Mouse (Mus musculus): ENCODE measurements around the gene Commd8. TPM values are rescaled to one million over a fixed set of nuclear protein-coding genes. Genes with fewer than 3 reads are reported as not detected.

Gene Commd8
- polyA plus RNA-seq, 1 experiment from 2014 or later, result 155 TPM

- H3K9ac ChIP-seq (ENCODE audit: low read depth, low read length), result no peak overlapping the region
- no peaks in the 10 kb centered on the region for H3K27me3 ChIP-seq (ENCODE audit: control insufficient read depth, insufficient read depth, low read depth, low read length)
- no peaks in the 10 kb centered on the region for H3K4me1 ChIP-seq (ENCODE audit: control insufficient read depth, insufficient read depth, low read length)
- no peak for ATAC-seq
- H3K4me2 ChIP-seq (ENCODE audit: low read length), result no peak overlapping the region
- no peak overlapping the region for H3K27ac ChIP-seq (ENCODE audit: low read length)
- H3K36me3 ChIP-seq (ENCODE audit: control insufficient read depth, insufficient read depth, low read length), result no peaks in the 10 kb centered on the region
- no peak overlapping the region for H3K4me3 ChIP-seq (ENCODE audit: low read depth, low read length)
- WGBS, result 62% methylated on average over 1 of the region's 1 CpGs
- no peaks in the 10 kb centered on the region for H3K9me3 ChIP-seq (replicated peaks; ENCODE audit: control insufficient read depth, low read length, poor library complexity, severe bottlenecking)
Measured at GRCm38 (mm10) chr5:72181194-72181593, 13.2 kb upstream of the Commd8 start.

GRCm38 (mm10) chr5:72175530-72175929 is 7.5 kb upstream of the Commd8 start:
- H3K4me1 ChIP-seq (ENCODE audit: control insufficient read depth, insufficient read depth, low read length), result no peaks in the 10 kb centered on the region
- no peaks in the 10 kb centered on the region for H3K36me3 ChIP-seq (ENCODE audit: control insufficient read depth, insufficient read depth, low read length)
- no peaks in the 10 kb centered on the region for H3K9me3 ChIP-seq (replicated peaks; ENCODE audit: control insufficient read depth, low read length, poor library complexity, severe bottlenecking)
- no peak overlapping the region; the same call in 1 of the 2 replicates for H3K4me3 ChIP-seq (ENCODE audit: low read depth, low read length)
- peak overlapping the region; percentile 39 for H3K4me2 ChIP-seq (ENCODE audit: low read length)
- H3K9ac ChIP-seq (ENCODE audit: low read depth, low read length), result no peak overlapping the region
- peak; percentile 70 for ATAC-seq
- WGBS, result under 1% methylated on average over 7 of the region's 7 CpGs
- no peak overlapping the region for H3K27ac ChIP-seq (ENCODE audit: low read length)
- no peaks in the 10 kb centered on the region for H3K27me3 ChIP-seq (ENCODE audit: control insufficient read depth, insufficient read depth, low read depth, low read length)

GRCm38 (mm10) chr5:72175050-72175449 is 7.1 kb upstream of the Commd8 start:
- no peak for ATAC-seq
- WGBS, result 36% methylated on average over 4 of the region's 4 CpGs
- H3K4me3 ChIP-seq (ENCODE audit: low read depth, low read length), result no peak overlapping the region

GRCm38 (mm10) chr5:72173521-72173920 is 5.5 kb upstream of the Commd8 start:
- no peaks in the 10 kb centered on the region for H3K9me3 ChIP-seq (replicated peaks; ENCODE audit: control insufficient read depth, low read length, poor library complexity, severe bottlenecking)
- no peak overlapping the region for H3K27ac ChIP-seq (ENCODE audit: low read length)
- H3K4me2 ChIP-seq (ENCODE audit: low read length), result no peak overlapping the region
- ATAC-seq, result no peak
- H3K4me3 ChIP-seq (ENCODE audit: low read depth, low read length), result no peak overlapping the region
- H3K4me1 ChIP-seq (ENCODE audit: control insufficient read depth, insufficient read depth, low read length), result no peaks in the 10 kb centered on the region
- H3K27me3 ChIP-seq (ENCODE audit: control insufficient read depth, insufficient read depth, low read depth, low read length), result no peaks in the 10 kb centered on the region
- WGBS, result 72% methylated on average over 1 of the region's 1 CpGs
- no peak overlapping the region for H3K9ac ChIP-seq (ENCODE audit: low read depth, low read length)
- H3K36me3 ChIP-seq (ENCODE audit: control insufficient read depth, insufficient read depth, low read length), result no peaks in the 10 kb centered on the region

More at GRCm38 (mm10) chr5:72175050-72175449, 7.1 kb upstream of the Commd8 start:
- Histone ChIP-seq H3K4me2 (ENCODE audit: low read length) (peak overlapping the region; percentile 39), H3K27me3 (ENCODE audit: control insufficient read depth, insufficient read depth, low read depth, low read length) (no peaks in the 10 kb centered on the region), H3K27ac (ENCODE audit: low read length) (no peak overlapping the region), H3K4me1 (ENCODE audit: control insufficient read depth, insufficient read depth, low read length) (no peaks in the 10 kb centered on the region), H3K9me3 (replicated peaks; ENCODE audit: control insufficient read depth, low read length, poor library complexity, severe bottlenecking) (no peaks in the 10 kb centered on the region), H3K9ac (ENCODE audit: low read depth, low read length) (no peak overlapping the region), H3K36me3 (ENCODE audit: control insufficient read depth, insufficient read depth, low read length) (no peaks in the 10 kb centered on the region)

- no peaks in the 10 kb centered on the region for H3K9me3 ChIP-seq (replicated peaks; ENCODE audit: control insufficient read depth, low read length, poor library complexity, severe bottlenecking)
- H3K27ac ChIP-seq (ENCODE audit: low read length), result no peak overlapping the region
- whole genome bisulfite sequencing, result 34% methylated on average over 3 of the region's 3 CpGs
- no peak overlapping the region for H3K4me2 ChIP-seq (ENCODE audit: low read length)
- H3K4me3 ChIP-seq (ENCODE audit: low read depth, low read length), result no peak overlapping the region
- H3K9ac ChIP-seq (ENCODE audit: low read depth, low read length), result no peak overlapping the region
- ATAC-seq, result no peak
- H3K36me3 ChIP-seq (ENCODE audit: control insufficient read depth, insufficient read depth, low read length), result no peaks in the 10 kb centered on the region
- H3K4me1 ChIP-seq (ENCODE audit: control insufficient read depth, insufficient read depth, low read length), result no peaks in the 10 kb centered on the region
- H3K27me3 ChIP-seq (ENCODE audit: control insufficient read depth, insufficient read depth, low read depth, low read length), result no peaks in the 10 kb centered on the region
Measured at GRCm38 (mm10) chr5:72172675-72173074, 4.7 kb upstream of the Commd8 start.

GRCm38 (mm10) chr5:72170067-72170466 is 2.1 kb upstream of the Commd8 start:
- Histone ChIP-seq H3K27ac (ENCODE audit: low read length) (no peak overlapping the region), H3K27me3 (ENCODE audit: control insufficient read depth, insufficient read depth, low read depth, low read length) (no peaks in the 10 kb centered on the region), H3K36me3 (ENCODE audit: control insufficient read depth, insufficient read depth, low read length) (no peaks in the 10 kb centered on the region), H3K4me2 (ENCODE audit: low read length) (no peak overlapping the region), H3K9me3 (replicated peaks; ENCODE audit: control insufficient read depth, low read length, poor library complexity, severe bottlenecking) (no peaks in the 10 kb centered on the region), H3K9ac (ENCODE audit: low read depth, low read length) (no peak overlapping the region), H3K4me1 (ENCODE audit: control insufficient read depth, insufficient read depth, low read length) (peaks cover 13% of the 10 kb centered on the region), H3K4me3 (ENCODE audit: low read depth, low read length) (no peak overlapping the region)
- no peak for ATAC-seq
- WGBS, result 82% methylated on average over 6 of the region's 6 CpGs

- no peaks in the 10 kb centered on the region for H3K27me3 ChIP-seq (ENCODE audit: control insufficient read depth, insufficient read depth, low read depth, low read length)
- peak; percentile 79 for ATAC-seq
- no peak overlapping the region for H3K9ac ChIP-seq (ENCODE audit: low read depth, low read length)
- peak overlapping the region; percentile 61 for H3K4me3 ChIP-seq (ENCODE audit: low read depth, low read length)
- no peak overlapping the region for H3K27ac ChIP-seq (ENCODE audit: low read length)
- WGBS, result 0% methylated on average over 4 of the region's 4 CpGs
- H3K36me3 ChIP-seq (ENCODE audit: control insufficient read depth, insufficient read depth, low read length), result no peaks in the 10 kb centered on the region
- peaks cover 16% of the 10 kb centered on the region for H3K4me1 ChIP-seq (ENCODE audit: control insufficient read depth, insufficient read depth, low read length)
- peak overlapping the region; percentile 46 for H3K4me2 ChIP-seq (ENCODE audit: low read length)
- no peaks in the 10 kb centered on the region for H3K9me3 ChIP-seq (replicated peaks; ENCODE audit: control insufficient read depth, low read length, poor library complexity, severe bottlenecking)
Measured at GRCm38 (mm10) chr5:72168285-72168621, 264 bp upstream of the Commd8 start.

GRCm38 (mm10) chr5:72164386-72164785 is 3.6 kb downstream of the Commd8 start:
- no peak overlapping the region for H3K4me3 ChIP-seq (ENCODE audit: low read depth, low read length)
- no peak overlapping the region for H3K9ac ChIP-seq (ENCODE audit: low read depth, low read length)
- H3K36me3 ChIP-seq (ENCODE audit: control insufficient read depth, insufficient read depth, low read length), result peaks cover 5% of the 10 kb centered on the region
- peaks cover 16% of the 10 kb centered on the region for H3K4me1 ChIP-seq (ENCODE audit: control insufficient read depth, insufficient read depth, low read length)
- H3K27ac ChIP-seq (ENCODE audit: low read length), result no peak overlapping the region
- no peaks in the 10 kb centered on the region for H3K27me3 ChIP-seq (ENCODE audit: control insufficient read depth, insufficient read depth, low read depth, low read length)
- ATAC-seq, result no peak
- no peaks in the 10 kb centered on the region for H3K9me3 ChIP-seq (replicated peaks; ENCODE audit: control insufficient read depth, low read length, poor library complexity, severe bottlenecking)
- WGBS, result 86% methylated on average over 7 of the region's 7 CpGs
- H3K4me2 ChIP-seq (ENCODE audit: low read length), result no peak overlapping the region

GRCm38 (mm10) chr5:72162855-72163254 is 5.1 kb downstream of the Commd8 start:
- peaks cover 15% of the 10 kb centered on the region for H3K36me3 ChIP-seq (ENCODE audit: control insufficient read depth, insufficient read depth, low read length)
- no peak for ATAC-seq
- no peak overlapping the region for H3K9ac ChIP-seq (ENCODE audit: low read depth, low read length)
- no peak overlapping the region for H3K4me2 ChIP-seq (ENCODE audit: low read length)
- no peak overlapping the region for H3K4me3 ChIP-seq (ENCODE audit: low read depth, low read length)
- WGBS, result 93% methylated on average over 5 of the region's 5 CpGs
- no peaks in the 10 kb centered on the region for H3K27me3 ChIP-seq (ENCODE audit: control insufficient read depth, insufficient read depth, low read depth, low read length)
- no peaks in the 10 kb centered on the region for H3K9me3 ChIP-seq (replicated peaks; ENCODE audit: control insufficient read depth, low read length, poor library complexity, severe bottlenecking)
- peaks cover 16% of the 10 kb centered on the region for H3K4me1 ChIP-seq (ENCODE audit: control insufficient read depth, insufficient read depth, low read length)
- no peak overlapping the region for H3K27ac ChIP-seq (ENCODE audit: low read length)
